Mouse (Mus musculus) heart, embryonic 13.5 days (tissue): ENCODE results near the gene Drc1. TPM values are rescaled to one million over a fixed set of nuclear protein-coding genes. Genes with fewer than 3 reads are reported as not detected.

Source experiments
- ATAC-seq: fragments of 200-750 bp; cut with Nextera tagmentation; 2 replicates; pipeline ENCODE4 v1.8.0; 2017; ENCODE audit warnings: moderate TSS enrichment; ENCODE audit not compliant: insufficient number of reproducible peaks, low FRiP score, low TSS enrichment; ENCODE audit errors: extremely low read depth
- H3K27ac ChIP-seq: fragments of 300-500 bp; sonication (generic); replicated peaks from 2 replicates; pipeline ENCODE4 v1.5.1; 2015; ENCODE audit warnings: moderate library complexity, mild to moderate bottlenecking, inconsistent platforms
- H3K27me3 ChIP-seq: fragments of 300-500 bp; sonication (generic); replicated peaks from 2 replicates; pipeline ENCODE4 v1.6.1; 2015; ENCODE audit warnings: mild to moderate bottlenecking, inconsistent platforms
- H3K36me3 ChIP-seq: fragments of 300-500 bp; sonication (generic); 2 replicates; pipeline ENCODE4 v1.6.1; 2015; ENCODE audit warnings: mild to moderate bottlenecking, inconsistent platforms
- H3K4me1 ChIP-seq: fragments of 300-500 bp; sonication (generic); 2 replicates; pipeline ENCODE4 v1.6.1; 2015; ENCODE audit warnings: inconsistent platforms
- H3K4me2 ChIP-seq: fragments of 300-500 bp; sonication (generic); 2 replicates; pipeline ENCODE4 v1.6.1; 2015; ENCODE audit warnings: inconsistent platforms, mild to moderate bottlenecking, moderate library complexity
- H3K4me3 ChIP-seq: fragments of 300-500 bp; sonication (generic); 2 replicates; pipeline ENCODE4 v1.5.1; 2015; ENCODE audit warnings: moderate library complexity, mild to moderate bottlenecking, inconsistent platforms
- H3K9ac ChIP-seq: fragments of 300-500 bp; sonication (generic); 2 replicates; pipeline ENCODE4 v1.6.1; 2015; ENCODE audit warnings: inconsistent platforms, mild to moderate bottlenecking, moderate library complexity
- H3K9me3 ChIP-seq: fragments of 300-500 bp; sonication (generic); 2 replicates; pipeline ENCODE4 v1.6.1; 2016; ENCODE audit warnings: inconsistent platforms
- WGBS: fragments of 180-500 bp; shearing (Covaris S2); methylation state at CpG from one replicate; pipeline ENCODE4 v1.1.7; 2015; ENCODE audit warnings: mixed read lengths; 5-methylcytosine and 5-hydroxymethylcytosine counted together
- polyA plus RNA-seq: library from polyadenylated mRNA; unstranded; fragments of >200 nt; fragmentation: Nextera tagmentation; extraction: Ambion mirVana; gene quantifications from 2 replicates; pipeline ENCODE4 v1.2.1, GENCODE M21; 2015

Drc1 gene
- polyA plus RNA-seq, 1 experiment from 2014 or later, result 0.05 TPM

DNA sequence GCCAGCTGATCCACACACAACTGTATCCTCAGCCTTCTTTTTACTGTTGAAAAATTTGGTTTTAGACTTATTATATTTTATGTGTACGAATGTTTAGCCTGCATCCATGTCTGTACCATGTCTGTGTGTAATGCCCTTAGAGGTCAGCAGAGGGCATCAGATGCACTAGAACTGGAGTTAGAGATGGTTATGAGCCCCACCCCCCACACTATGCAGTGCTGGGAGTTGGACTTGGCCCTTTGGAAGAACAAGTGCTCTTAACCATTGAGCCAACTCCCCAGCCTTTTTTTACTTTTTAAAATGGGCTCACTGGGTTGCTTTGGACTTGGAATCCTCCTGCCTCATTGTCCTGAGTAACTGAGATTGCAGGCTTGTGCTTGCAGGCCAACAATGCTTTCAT, 33.5 kb upstream of the Drc1 start:
- Histone ChIP-seq H3K9ac (no peak overlapping the region), H3K4me3 (no peak overlapping the region), H3K36me3 (peaks cover 38% of the 10 kb centered on the region), H3K27ac (no peak overlapping the region), H3K4me1 (peaks cover 36% of the 10 kb centered on the region), H3K9me3 (no peaks in the 10 kb centered on the region), H3K4me2 (no peak overlapping the region), H3K27me3 (no peaks in the 10 kb centered on the region)
- no peak for ATAC-seq
- 95% methylated on average over 1 of the region's 1 CpGs for WGBS

DNA sequence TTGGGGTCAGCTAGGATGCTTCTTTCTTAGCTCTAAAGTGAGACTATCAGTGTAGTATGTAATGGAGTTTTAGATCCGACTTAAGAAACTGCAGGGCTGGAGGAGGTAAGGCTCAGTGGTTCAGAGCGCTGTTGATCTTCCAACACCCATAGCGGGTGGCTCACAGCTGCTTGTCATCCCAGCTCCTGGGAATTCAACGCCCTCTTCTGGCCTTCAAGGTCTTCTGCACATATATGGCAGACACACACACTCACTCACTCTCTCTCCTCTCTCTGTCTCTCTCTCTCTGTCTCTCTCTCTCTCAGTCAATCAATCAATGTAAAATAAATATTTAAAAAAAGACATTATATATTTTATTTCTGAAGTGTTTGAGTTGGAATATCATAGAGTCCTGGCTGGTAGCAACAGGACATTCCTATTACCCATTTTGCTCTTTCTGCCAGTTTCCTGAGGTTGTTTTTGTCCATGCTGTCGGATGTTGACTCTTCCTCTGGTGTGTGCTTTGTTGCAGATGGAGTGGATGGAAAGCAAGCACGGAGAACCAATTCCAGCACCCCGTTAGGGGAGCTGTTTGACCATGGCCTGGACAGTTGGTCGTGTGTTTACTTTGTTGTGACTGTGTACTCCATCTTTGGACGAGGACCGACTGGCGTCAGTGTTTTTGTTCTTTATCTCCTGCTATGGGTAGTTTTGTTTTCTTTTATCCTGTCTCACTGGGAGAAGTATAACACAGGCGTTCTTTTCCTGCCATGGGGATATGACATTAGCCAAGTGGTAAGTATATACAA, 25.4 kb upstream of the Drc1 start:
- Histone ChIP-seq H3K9ac (no peak overlapping the region), H3K36me3 (peaks cover 83% of the 10 kb centered on the region), H3K9me3 (no peaks in the 10 kb centered on the region), H3K27ac (no peak overlapping the region), H3K4me3 (no peak overlapping the region), H3K27me3 (no peaks in the 10 kb centered on the region), H3K4me1 (no peaks in the 10 kb centered on the region), H3K4me2 (no peak overlapping the region)
- 75% methylated on average over 12 of the region's 12 CpGs for WGBS
- ATAC-seq, result no peak

DNA sequence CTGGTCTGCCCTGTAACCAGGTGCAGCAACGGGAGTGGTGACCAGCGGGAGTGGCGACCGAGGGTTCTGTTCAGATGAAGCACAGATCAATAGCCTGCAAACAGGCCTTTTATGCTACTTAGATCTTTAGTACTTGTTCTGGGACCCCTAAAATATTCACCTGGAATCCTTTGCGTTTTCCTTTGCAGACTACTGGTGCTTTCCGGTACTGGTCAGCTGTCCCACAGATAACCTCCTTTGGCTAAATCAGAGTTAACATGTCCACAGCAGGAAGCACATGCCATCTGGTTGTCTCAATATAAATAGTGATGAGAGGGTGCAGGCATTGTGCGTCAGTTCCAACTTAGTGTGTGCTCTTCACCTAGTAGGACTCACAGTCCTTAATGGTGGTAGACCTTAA, 22.4 kb upstream of the Drc1 start:
- no peak overlapping the region for H3K4me2 ChIP-seq
- H3K27ac ChIP-seq, result no peak overlapping the region
- H3K9me3 ChIP-seq, result no peaks in the 10 kb centered on the region
- WGBS, result 85% methylated on average over 7 of the region's 7 CpGs
- no peaks in the 10 kb centered on the region for H3K27me3 ChIP-seq
- no peak overlapping the region for H3K4me3 ChIP-seq
- no peak overlapping the region for H3K9ac ChIP-seq
- ATAC-seq, result no peak
- H3K4me1 ChIP-seq, result no peaks in the 10 kb centered on the region
- H3K36me3 ChIP-seq, result peaks cover 84% of the 10 kb centered on the region

DNA sequence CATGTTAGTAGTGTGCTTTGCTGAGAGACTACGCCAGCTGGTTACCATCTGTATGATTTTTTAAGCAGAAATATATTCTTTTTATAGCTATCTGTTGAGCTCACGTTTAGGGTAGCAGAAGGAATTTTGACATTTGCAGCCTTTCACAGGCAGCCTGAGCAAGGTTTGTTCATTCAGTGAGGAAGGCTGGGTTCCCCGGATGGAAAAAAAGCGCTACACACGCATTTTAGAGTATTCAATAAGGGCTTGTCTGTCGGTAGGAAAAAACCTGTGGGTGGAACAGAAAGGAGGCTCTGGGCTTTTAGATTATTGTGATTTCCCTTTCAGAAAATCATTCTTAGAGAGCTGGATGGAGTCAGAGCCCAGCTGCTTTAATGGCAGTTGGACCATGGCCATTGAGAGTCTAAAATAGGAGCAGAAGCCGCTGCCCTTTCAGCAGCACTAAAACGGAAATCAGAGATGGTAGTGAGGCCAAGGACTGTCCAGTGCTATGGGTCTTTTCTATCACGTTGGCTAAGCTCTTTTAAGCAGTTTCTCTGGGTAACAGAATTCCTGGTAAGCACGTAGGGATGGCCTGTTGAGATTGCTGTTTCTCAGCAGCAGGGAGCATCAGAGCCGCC, 10.5 kb upstream of the Drc1 start:
- Histone ChIP-seq H3K27me3 (no peaks in the 10 kb centered on the region), H3K4me1 (peaks cover 12% of the 10 kb centered on the region), H3K9ac (0 out of 2 replicates have a peak overlapping the region, but pooled peaks have one; percentile 7), H3K4me2 (no peak overlapping the region), H3K9me3 (no peaks in the 10 kb centered on the region), H3K4me3 (no peak overlapping the region), H3K27ac (peak overlapping the region; percentile 1; the same call in 1 of the 2 replicates), H3K36me3 (peaks cover 29% of the 10 kb centered on the region)
- 61% methylated on average over 11 of the region's 11 CpGs for WGBS
- no peak for ATAC-seq

DNA sequence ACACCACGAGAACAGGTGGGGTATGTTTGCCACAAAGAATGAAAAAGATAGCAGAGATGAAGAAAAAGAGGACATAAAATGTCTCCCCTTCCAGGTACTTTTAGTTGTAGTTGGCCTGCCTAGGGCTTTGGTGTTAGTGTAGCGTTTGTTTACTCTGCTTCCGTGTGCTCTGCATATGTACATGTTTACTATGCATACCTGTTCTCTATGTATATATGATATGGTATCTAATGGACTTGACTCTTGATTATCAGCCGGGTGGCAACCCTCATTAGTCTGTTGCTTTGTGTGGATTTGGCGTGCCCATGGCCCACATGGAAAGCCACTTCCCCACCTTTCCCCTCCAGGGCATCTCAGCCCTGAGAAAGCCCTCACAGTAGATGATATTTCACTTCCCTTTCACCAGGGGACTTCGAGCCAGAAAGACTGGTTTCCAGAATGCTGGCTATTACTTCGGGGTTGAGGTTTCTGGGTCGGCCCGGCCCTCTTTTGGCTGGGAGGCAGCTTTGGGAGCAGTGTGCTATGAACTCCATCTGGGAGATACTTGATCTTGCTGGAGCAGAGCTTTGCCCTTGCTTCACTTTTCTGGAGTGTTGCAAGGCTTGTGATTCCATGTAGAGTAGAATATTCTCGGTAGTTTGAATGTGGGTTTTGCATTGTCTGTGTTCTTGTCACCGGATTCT, 9.4 kb upstream of the Drc1 start:
- H3K4me1 ChIP-seq, result peaks cover 12% of the 10 kb centered on the region
- ATAC-seq, result no peak
- no peak overlapping the region for H3K9ac ChIP-seq
- H3K9me3 ChIP-seq, result no peaks in the 10 kb centered on the region
- H3K4me3 ChIP-seq, result no peak overlapping the region
- no peak overlapping the region for H3K27ac ChIP-seq
- WGBS, result 86% methylated on average over 11 of the region's 11 CpGs
- H3K36me3 ChIP-seq, result peaks cover 19% of the 10 kb centered on the region
- no peak overlapping the region for H3K4me2 ChIP-seq
- H3K27me3 ChIP-seq, result no peaks in the 10 kb centered on the region

DNA sequence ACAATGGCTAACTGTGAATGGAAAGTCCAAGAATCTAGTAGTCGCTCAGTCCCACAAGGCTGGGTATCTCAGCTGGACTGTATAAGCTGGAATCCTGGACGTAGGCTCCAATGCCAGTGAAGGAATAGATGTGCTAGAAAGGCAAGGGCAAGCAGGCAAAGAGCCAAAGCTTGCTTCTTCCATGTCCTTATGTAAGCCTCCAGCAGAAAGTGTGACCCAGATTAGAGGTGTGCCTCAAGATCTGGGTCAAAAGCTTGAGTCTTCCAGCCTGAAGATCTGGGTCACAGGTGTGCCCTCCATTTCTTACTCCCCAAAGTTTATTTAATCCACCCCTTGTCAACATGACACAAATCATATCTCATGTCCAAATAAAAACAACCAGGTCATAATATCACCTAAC, 4.8 kb upstream of the Drc1 start:
- H3K27me3 ChIP-seq, result peaks cover 5% of the 10 kb centered on the region; the same call in 1 of the 2 replicates
- 80% methylated on average over 2 of the region's 2 CpGs for WGBS
- no peaks in the 10 kb centered on the region for H3K36me3 ChIP-seq
- H3K9me3 ChIP-seq, result no peaks in the 10 kb centered on the region
- H3K4me1 ChIP-seq, result peaks cover under 1% of the 10 kb centered on the region; the same call in 1 of the 2 replicates
- H3K9ac ChIP-seq, result no peak overlapping the region
- no peak for ATAC-seq
- no peak overlapping the region for H3K4me2 ChIP-seq
- no peak overlapping the region for H3K27ac ChIP-seq
- no peak overlapping the region for H3K4me3 ChIP-seq

DNA sequence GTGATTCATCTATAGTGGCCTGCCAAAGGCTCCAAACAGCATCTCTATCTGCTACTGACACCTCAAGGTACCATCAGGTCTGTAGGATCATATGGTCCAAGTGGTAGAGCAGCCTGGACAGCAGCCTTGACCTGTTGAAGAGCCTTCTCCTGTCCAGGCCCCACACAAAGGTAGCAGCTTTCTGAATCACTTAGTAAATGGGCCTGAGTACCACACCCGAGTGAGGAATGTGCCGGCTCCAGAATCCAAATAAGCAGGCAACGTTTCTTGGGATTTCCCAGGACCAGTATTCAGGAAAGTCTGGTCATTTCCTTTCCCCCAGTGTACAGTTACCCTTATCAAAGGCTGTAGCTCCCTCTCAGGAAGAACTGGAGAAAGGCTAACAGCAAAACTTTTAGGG, 2.2 kb upstream of the Drc1 start:
- Histone ChIP-seq H3K4me1 (no peaks in the 10 kb centered on the region), H3K27me3 (peaks cover 14% of the 10 kb centered on the region), H3K4me2 (no peak overlapping the region), H3K9me3 (no peaks in the 10 kb centered on the region), H3K36me3 (no peaks in the 10 kb centered on the region), H3K4me3 (no peak overlapping the region), H3K9ac (no peak overlapping the region), H3K27ac (no peak overlapping the region)
- WGBS, result 50% methylated on average over 3 of the region's 3 CpGs
- ATAC-seq, result no peak

DNA sequence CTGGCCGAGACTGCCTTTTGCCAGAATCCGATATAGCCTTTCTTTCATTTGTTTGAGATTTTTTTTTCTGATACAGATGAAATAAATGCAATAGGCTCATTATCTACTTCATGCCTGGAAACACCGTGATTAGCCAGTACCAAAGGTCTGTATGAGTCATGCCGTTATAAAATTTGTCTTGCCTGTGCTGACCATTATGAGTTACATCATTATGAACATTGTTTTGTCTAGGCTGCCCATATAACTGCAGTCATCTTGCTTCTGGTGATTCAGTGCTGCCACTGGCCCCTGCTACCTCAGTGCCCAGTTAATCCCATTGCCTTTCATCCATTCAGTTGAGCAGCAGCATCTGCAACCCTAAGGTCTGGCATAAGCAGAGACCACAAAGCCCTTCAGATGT, 1.7 kb upstream of the Drc1 start:
- Histone ChIP-seq H3K36me3 (no peaks in the 10 kb centered on the region), H3K27me3 (peaks cover 14% of the 10 kb centered on the region), H3K9me3 (no peaks in the 10 kb centered on the region), H3K27ac (no peak overlapping the region), H3K4me2 (no peak overlapping the region), H3K4me1 (no peaks in the 10 kb centered on the region), H3K9ac (no peak overlapping the region), H3K4me3 (no peak overlapping the region)
- WGBS, result 77% methylated on average over 4 of the region's 4 CpGs
- no peak for ATAC-seq

DNA sequence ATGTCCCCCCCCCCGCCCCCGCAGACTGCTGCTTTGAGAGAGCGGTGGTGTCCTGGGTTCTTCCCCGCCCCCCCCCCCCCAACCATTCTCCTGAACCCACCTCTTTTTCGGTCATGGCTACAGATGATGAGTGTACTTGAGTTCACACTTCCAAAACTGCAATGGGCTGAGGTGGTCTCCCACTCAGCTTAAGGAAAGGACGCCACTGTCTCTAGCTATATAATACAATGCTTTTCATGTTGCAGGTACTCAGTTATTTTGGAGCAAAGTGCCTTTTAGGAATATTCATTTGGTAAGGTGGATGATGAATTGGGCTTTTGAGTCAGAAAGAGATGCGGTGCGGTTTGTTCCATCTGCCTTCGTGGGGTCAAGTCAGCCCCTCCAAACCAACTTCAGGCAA, 324 bp upstream of the Drc1 start:
- ATAC-seq, result no peak
- H3K4me1 ChIP-seq, result no peaks in the 10 kb centered on the region

DNA sequence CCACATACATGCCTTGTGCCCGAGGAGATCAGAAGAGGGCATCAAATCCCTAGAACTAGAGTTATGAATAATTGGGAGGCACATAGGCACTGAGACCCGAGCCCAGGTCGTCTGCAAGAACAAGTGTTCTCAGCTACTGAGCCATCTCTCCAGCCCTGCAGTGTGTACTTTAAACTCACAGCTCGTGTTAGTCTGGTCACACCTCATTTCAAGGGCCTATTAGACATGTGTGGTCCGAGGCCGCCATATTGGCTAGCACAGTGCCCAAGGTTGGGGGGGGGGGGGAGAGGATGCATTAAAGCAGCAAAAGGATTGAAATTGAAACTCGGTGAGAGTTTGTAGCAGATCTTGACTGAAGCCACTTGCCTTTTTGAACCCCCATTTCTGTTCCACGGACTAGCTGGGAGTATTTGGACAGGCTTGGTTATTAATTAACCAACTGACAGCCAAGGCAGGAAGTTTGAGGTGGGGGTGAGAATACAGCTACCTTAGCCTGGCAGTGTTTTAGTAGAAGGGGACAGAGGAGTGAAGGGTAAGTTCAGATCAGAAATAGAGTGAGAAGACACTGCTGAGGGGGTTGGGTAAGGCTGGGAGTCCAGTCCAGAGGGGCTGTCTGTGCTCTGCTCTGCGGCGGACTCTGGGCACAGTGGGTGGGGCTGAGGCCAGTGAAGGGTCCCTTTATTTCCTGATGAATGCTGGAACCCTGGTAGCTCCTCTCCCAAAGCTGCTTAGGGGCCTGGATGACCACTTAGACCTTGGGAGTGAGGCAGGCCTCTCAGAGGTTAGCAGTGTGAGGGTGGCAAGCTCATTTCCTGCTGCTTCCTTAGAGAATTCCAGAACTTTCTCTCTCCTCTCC, 5.0 kb downstream of the Drc1 start:
- H3K4me3 ChIP-seq, result no peak overlapping the region
- H3K4me1 ChIP-seq, result peaks cover 5% of the 10 kb centered on the region
- H3K9ac ChIP-seq, result no peak overlapping the region
- ATAC-seq, result no peak
- peaks cover 11% of the 10 kb centered on the region for H3K9me3 ChIP-seq
- H3K36me3 ChIP-seq, result no peaks in the 10 kb centered on the region
- no peak overlapping the region for H3K27ac ChIP-seq
- H3K27me3 ChIP-seq, result peaks cover 10% of the 10 kb centered on the region
- H3K4me2 ChIP-seq, result no peak overlapping the region
- WGBS, result 80% methylated on average over 10 of the region's 10 CpGs

More for the DNA sequence above, 324 bp upstream of the Drc1 start:
- WGBS, result 44% methylated on average over 9 of the region's 9 CpGs
- Histone ChIP-seq H3K4me2 (peak overlapping the region; percentile 75), H3K36me3 (no peaks in the 10 kb centered on the region), H3K9me3 (peaks cover 11% of the 10 kb centered on the region), H3K27ac (no peak overlapping the region), H3K27me3 (peaks cover 14% of the 10 kb centered on the region), H3K9ac (peak overlapping the region; percentile 70), H3K4me3 (peak overlapping the region; percentile 51)
